Mouse (Mus musculus) stomach, postnatal 0 days (tissue): ENCODE measurements around the gene Col5a1. TPM values are rescaled to one million over a fixed set of nuclear protein-coding genes. Genes with fewer than 3 reads are reported as not detected.

Source experiments
- ATAC-seq: fragments of 200-750 bp; cut with Nextera tagmentation; 2 replicates; pipeline ENCODE4 v1.8.0; 2017; ENCODE audit not compliant: low FRiP score, low TSS enrichment
- DNase-seq: peaks from one replicate; pipeline ENCODE4 v3.0.0-alpha.2; 2016; ENCODE audit warnings: low spot score
- H3K27ac ChIP-seq: fragments of 300-500 bp; sonication (generic); replicated peaks from 2 replicates; pipeline ENCODE4 v1.5.1; 2014; ENCODE audit warnings: mild to moderate bottlenecking, control low read depth
- H3K27me3 ChIP-seq: fragments of 300-500 bp; sonication (generic); 2 replicates; pipeline ENCODE4 v1.6.1; 2014; ENCODE audit warnings: low read length; ENCODE audit not compliant: control insufficient read depth, insufficient read depth
- H3K36me3 ChIP-seq: fragments of 300-500 bp; sonication (generic); 2 replicates; pipeline ENCODE4 v1.6.1; 2014; ENCODE audit warnings: low read length, mixed read lengths; ENCODE audit not compliant: control insufficient read depth, insufficient read depth
- H3K4me1 ChIP-seq: fragments of 300-500 bp; sonication (generic); replicated peaks from 2 replicates; pipeline ENCODE4 v1.6.1; 2014; ENCODE audit warnings: antibody characterized with exemption; ENCODE audit not compliant: control insufficient read depth, insufficient read depth
- H3K4me2 ChIP-seq: fragments of 300-500 bp; sonication (generic); replicated peaks from 2 replicates; pipeline ENCODE4 v1.6.1; 2014; ENCODE audit warnings: low read depth, mild to moderate bottlenecking, control low read depth, moderate library complexity
- H3K4me3 ChIP-seq: fragments of 300-500 bp; sonication (generic); 2 replicates; pipeline ENCODE4 v1.5.1; 2014; ENCODE audit warnings: low read depth, low read length, control low read depth
- H3K9ac ChIP-seq: fragments of 300-500 bp; sonication (generic); 2 replicates; pipeline ENCODE4 v1.6.1; 2014; ENCODE audit warnings: mild to moderate bottlenecking, low read length, control low read depth, mixed read lengths
- H3K9me3 ChIP-seq: fragments of 300-500 bp; sonication (generic); 2 replicates; pipeline ENCODE4 v1.6.1; 2016; ENCODE audit warnings: low read length; ENCODE audit not compliant: control insufficient read depth
- CTCF ChIP-seq: IDR thresholded peaks from 2 replicates; pipeline ENCODE4 v1.5.1; 2016; ENCODE audit warnings: antibody characterized with exemption, low read depth, mild to moderate bottlenecking, moderate library complexity
- EP300 ChIP-seq: optimal IDR thresholded peaks from 2 replicates; pipeline ENCODE3; 2016; ENCODE audit warnings: antibody characterized with exemption
- WGBS: fragments of 180-500 bp; shearing (Covaris S2); extraction: QIAGEN DNeasy Blood & Tissue Kit; methylation state at CpG from one replicate; pipeline ENCODE4 v1.1.7; 2014; 5-methylcytosine and 5-hydroxymethylcytosine counted together
- polyA plus RNA-seq: library from polyadenylated mRNA; unstranded; fragments of >200 nt; fragmentation: Nextera tagmentation; extraction: Ambion mirVana; gene quantifications from 2 replicates; pipeline ENCODE4 v1.2.1, GENCODE M21; 2015

Col5a1 gene
- polyA plus RNA-seq, 1 experiment from 2014 or later: 69.2 TPM

DNA sequence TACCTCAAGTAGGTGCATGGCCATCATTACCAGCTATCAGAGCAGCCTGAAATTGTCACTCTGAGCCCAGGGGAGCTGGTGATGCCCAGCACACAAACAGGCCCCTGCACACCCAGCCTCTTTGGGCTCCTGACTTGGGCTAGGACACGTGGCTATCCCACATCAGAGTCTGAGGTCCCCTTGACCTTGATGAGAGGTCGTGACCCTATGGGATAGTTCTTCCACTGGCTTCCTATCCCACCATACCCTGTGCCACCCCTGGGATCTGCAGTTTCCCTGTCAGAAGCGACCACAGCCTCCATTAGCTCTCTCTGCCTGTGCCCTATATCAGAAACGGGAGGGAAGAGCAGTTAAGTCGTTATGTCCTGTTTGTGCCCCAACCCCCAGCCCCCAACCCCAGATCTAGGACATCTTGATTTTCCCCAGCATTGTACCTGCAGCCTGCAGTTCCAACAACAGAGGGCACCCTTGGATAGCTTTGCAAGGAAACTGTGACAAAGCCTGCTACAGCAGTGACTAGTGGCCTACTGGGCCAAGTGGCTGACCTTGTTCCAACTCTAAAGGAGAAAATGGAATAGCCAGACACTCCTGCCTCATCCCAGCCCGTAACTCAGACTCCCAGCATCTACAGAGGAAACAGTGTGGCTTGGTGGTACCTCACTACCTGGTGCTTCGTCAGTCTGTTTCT lies 40.4 kb downstream of the Col5a1 start:
- Histone ChIP-seq H3K4me3 (no peak overlapping the region), H3K36me3 (peaks cover 2% of the 10 kb centered on the region; the same call in 1 of the 2 replicates), H3K9ac (no peak overlapping the region), H3K27me3 (no peaks in the 10 kb centered on the region), H3K4me2 (no peak overlapping the region), H3K9me3 (no peaks in the 10 kb centered on the region), H3K4me1 (0 out of 2 replicates have a peak, but pooled peaks cover 3% of the 10 kb centered on the region), H3K27ac (no peak overlapping the region)
- TF ChIP-seq CTCF (peak; percentile 84), EP300 (no peak)
- DNase-seq (peak; percentile 68), ATAC-seq (peak; percentile 26; the same call in 1 of the 2 replicates)
- WGBS: 57% methylated on average over 7 of the region's 7 CpGs

DNA sequence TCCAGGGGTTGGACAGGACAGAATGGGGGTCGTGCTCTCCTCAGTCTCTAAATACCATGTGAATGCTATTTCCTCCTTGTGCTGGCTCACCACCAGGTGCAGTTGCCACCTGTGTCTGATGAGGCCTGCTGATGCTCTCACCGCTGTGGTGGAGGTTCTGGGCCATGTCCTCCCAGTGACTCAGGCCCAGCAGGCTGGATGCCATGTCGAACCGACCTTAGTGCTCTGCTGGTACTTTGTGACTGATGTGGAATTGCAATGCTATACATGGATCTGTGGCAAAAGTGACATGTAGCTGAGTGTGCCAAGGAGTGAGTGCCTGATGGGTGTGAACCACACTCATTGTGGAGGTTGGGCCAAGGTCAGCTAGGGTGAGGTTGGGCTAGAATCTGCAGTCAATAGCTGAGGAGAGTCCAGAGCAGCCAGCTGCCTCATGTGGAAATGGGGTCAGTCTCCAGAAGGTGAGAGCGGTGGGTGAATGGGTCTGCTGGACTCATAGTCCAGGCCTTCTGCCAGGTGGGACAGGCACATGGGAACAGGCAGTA lies 44.3 kb downstream of the Col5a1 start:
- H3K27ac ChIP-seq: peak overlapping the region; percentile 3; the same call in 1 of the 2 replicates
- H3K36me3 ChIP-seq: peaks cover 2% of the 10 kb centered on the region; the same call in 1 of the 2 replicates
- no peaks in the 10 kb centered on the region for H3K9me3 ChIP-seq
- no peak overlapping the region for H3K4me3 ChIP-seq
- DNase-seq (no peak), ATAC-seq (no peak)
- 78% methylated on average over 5 of the region's 5 CpGs for WGBS
- H3K4me2 ChIP-seq: no peak overlapping the region
- peak overlapping the region; percentile 41; the same call in 1 of the 2 replicates for H3K9ac ChIP-seq
- no peaks in the 10 kb centered on the region for H3K27me3 ChIP-seq
- H3K4me1 ChIP-seq: peaks cover 14% of the 10 kb centered on the region
- TF ChIP-seq EP300: no peak
- TF ChIP-seq CTCF: no peak

DNA sequence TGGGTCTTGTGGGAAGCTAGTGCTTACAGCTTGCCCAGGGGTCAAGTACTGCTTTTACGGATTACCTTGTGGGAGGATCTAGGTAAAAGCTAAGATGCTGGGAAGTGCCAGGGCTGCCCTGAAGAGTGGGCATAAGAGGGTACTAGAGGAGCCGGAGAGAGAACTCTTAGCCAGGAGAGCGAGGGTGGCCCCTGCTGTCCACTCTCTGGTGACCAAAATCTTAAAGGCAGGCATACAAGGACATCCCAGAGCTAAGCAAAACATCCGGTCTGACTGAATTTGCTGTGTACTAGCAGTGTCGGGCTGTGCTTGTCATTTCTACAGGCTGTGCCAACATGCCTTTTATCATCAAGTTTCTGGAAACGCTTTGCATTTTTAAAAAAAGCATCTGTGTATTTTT lies 44.9 kb downstream of the Col5a1 start:
- 62% methylated on average over 6 of the region's 6 CpGs for WGBS
- Histone ChIP-seq H3K27me3 (no peaks in the 10 kb centered on the region), H3K27ac (peak overlapping the region; percentile 3; the same call in 1 of the 2 replicates), H3K4me1 (peaks cover 19% of the 10 kb centered on the region), H3K4me3 (no peak overlapping the region), H3K4me2 (no peak overlapping the region), H3K9ac (peak overlapping the region; percentile 41; the same call in 1 of the 2 replicates), H3K9me3 (no peaks in the 10 kb centered on the region), H3K36me3 (peaks cover 2% of the 10 kb centered on the region; the same call in 1 of the 2 replicates)
- no peak for DNase-seq
- no peak for TF ChIP-seq EP300
- TF ChIP-seq CTCF: no peak
- no peak for ATAC-seq

DNA sequence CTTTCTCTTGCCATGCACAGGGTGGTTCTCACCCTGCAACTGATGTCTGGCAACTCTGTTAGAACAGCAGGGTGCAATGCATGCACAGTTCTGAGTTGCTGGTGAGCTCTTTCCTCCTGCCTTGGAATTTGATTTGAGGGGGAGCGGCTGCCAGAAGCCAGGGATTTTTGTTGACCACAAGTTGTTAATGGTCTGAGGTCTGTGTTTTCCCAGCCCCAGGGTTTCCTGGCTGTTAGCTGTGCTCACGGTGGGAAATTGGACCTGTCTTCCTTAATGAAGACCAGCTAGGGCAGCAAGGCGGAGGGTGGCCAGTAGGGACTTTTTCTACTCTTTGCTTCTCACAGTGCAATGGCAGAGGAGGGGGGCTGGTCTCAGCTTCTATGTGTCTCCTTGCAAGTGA lies 45.7 kb downstream of the Col5a1 start:
- Histone ChIP-seq H3K9me3 (no peaks in the 10 kb centered on the region), H3K9ac (no peak overlapping the region), H3K36me3 (peaks cover 2% of the 10 kb centered on the region; the same call in 1 of the 2 replicates), H3K4me3 (no peak overlapping the region), H3K4me1 (peaks cover 23% of the 10 kb centered on the region), H3K27ac (no peak overlapping the region; the same call in 1 of the 2 replicates), H3K27me3 (no peaks in the 10 kb centered on the region), H3K4me2 (0 out of 2 replicates have a peak overlapping the region, but pooled peaks have one; percentile 5)
- TF ChIP-seq CTCF (no peak; the same call in 1 of the 2 replicates), EP300 (no peak)
- ATAC-seq: no peak
- DNase-seq: no peak
- WGBS: 46% methylated on average over 3 of the region's 3 CpGs

DNA sequence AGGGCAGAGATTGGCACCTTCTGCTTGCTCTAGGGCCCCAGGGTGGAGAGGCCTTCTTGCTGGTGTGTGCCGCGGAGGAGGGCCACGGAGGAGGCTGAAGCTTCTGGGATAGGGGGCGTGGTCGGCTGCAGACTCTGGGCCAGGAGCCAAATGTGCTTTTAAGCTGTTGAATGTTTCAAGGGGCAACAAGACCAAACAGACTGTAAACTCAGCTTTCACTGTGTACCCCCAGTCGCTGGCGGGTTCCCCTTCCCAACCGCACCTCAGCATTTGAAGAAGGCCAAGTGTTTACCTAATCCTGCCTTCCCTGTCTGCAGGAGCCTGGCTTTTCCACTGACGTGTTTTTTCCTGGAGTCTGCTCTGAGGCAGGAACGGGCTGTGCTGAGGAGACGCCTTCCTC lies 48.0 kb downstream of the Col5a1 start:
- 5% methylated on average over 11 of the region's 11 CpGs for WGBS
- TF ChIP-seq EP300 (no peak), CTCF (no peak)
- Histone ChIP-seq H3K9ac (peak overlapping the region; percentile 47; the same call in 1 of the 2 replicates), H3K4me3 (no peak overlapping the region), H3K27ac (peak overlapping the region; percentile 93), H3K36me3 (no peaks in the 10 kb centered on the region; the same call in 1 of the 2 replicates), H3K27me3 (no peaks in the 10 kb centered on the region), H3K4me1 (peaks cover 25% of the 10 kb centered on the region), H3K9me3 (no peaks in the 10 kb centered on the region), H3K4me2 (no peak overlapping the region)
- DNase-seq (peak; percentile 90), ATAC-seq (peak; percentile 81)

DNA sequence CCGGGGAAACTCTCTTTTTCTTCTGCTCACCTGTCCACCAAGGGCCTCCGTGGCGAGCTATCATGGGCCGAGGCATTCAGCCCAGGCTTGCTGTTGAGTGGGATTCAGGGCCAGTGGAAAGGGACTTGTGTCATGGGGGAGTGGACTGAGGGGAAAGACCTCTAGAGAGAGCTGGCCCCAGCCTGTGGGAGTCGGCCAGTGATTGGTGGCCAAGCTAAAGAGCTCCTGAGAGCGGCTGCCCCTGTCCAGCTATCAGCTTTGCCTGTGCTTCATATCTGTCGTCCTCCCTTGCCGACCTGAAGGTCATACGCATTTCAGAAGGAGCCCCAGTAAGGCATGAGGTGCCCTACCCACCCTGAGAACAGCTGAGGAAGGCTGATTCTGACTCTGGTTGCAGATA lies 48.6 kb downstream of the Col5a1 start:
- Histone ChIP-seq H3K9ac (peak overlapping the region; percentile 47), H3K27ac (peak overlapping the region; percentile 93), H3K9me3 (no peaks in the 10 kb centered on the region), H3K4me3 (no peak overlapping the region), H3K27me3 (no peaks in the 10 kb centered on the region), H3K36me3 (no peaks in the 10 kb centered on the region; the same call in 1 of the 2 replicates), H3K4me1 (peaks cover 25% of the 10 kb centered on the region), H3K4me2 (no peak overlapping the region)
- TF ChIP-seq EP300: no peak
- no peak for TF ChIP-seq CTCF
- WGBS: 64% methylated on average over 9 of the region's 9 CpGs
- DNase-seq: no peak
- no peak for ATAC-seq
